Mouse (Mus musculus): ENCODE data around the gene Abhd15. TPM values are rescaled to one million over a fixed set of nuclear protein-coding genes. Genes with fewer than 3 reads are reported as not detected.
A peak's percentile ranks its signal among the peaks of the same experiment; 100 is the strongest.
"Not testable (repeated sequence)": the region's sequence is repeated elsewhere in the genome, so short reads cannot be mapped to it uniquely, and the experiment has no call there.

Gene Abhd15
- total RNA-seq, 2 experiments from 2014 or later = 2.3 to 3.1 TPM

- peak in 1 of 2 experiments; percentile 12 for DNase-seq
- intact Hi-C loops (cut with DNase I) = loop anchor here (2.0 to 5.0 kb wide), 2 partner anchors 17 to 125 kb away; no protein-coding TSS in a partner anchor
Measured at GRCm38 (mm10) chr11:77507426-77507825, 7.5 kb upstream of the Abhd15 start.

DNA sequence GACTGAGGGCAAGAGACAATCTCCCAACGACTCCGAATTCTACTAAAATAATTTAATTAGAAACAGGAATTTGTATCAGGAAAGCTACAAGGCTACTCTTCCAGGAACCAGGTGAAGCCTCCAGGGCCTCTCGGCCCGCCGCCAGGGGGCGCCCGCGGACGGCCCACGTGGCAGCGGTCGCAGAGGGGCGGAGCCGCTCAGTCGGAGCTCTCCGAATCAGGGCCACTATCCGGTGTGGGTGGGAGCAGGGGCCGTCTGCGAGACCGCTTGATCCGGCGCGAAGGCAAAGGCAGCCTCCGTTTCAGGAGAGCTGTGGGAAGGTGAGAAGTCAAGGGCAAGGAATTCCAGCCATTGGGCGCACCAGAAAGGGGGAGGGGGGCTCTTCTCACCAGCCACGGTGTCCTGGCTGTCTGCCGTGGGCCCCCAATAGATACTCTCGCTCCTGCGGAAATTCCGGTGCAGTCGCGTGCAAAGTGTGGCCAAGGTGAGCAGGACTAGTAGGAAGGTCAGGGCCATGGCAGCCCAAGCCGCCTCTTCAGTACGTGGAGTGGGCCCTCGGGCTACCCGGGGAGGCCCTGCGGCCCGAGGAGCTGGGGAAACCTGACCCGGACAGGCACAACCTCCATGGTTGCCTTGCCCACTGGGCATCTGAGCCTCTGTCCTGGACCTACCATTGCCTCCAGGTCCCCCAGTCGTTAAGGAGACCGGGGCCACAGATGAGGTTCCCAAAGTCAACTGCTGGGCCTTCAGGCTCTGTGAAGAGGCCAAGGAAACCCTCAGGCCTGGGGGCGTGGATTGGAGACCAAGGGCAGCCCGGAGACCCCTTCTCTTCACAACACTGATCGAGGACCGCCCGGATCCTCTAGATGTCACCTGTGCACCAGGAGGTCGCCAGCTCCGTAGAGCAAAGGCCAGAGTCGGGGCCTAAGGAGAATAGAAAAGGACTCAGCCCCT lies 6.6 kb upstream of the Abhd15 start:
- peak; percentile 86 to 89 for DNase-seq
- intact Hi-C loops (cut with DNase I) = loop anchor here (5.0 kb wide), 1 partner anchor 124 kb away; no protein-coding TSS in a partner anchor

- no peak for DNase-seq
- intact Hi-C loops (cut with DNase I) = loop anchor here (5.0 kb wide), 1 partner anchor 96 kb away; the partner anchor contains the start of gene Taok1
Measured at GRCm38 (mm10) chr11:77511336-77511735, 3.6 kb upstream of the Abhd15 start.

DNA sequence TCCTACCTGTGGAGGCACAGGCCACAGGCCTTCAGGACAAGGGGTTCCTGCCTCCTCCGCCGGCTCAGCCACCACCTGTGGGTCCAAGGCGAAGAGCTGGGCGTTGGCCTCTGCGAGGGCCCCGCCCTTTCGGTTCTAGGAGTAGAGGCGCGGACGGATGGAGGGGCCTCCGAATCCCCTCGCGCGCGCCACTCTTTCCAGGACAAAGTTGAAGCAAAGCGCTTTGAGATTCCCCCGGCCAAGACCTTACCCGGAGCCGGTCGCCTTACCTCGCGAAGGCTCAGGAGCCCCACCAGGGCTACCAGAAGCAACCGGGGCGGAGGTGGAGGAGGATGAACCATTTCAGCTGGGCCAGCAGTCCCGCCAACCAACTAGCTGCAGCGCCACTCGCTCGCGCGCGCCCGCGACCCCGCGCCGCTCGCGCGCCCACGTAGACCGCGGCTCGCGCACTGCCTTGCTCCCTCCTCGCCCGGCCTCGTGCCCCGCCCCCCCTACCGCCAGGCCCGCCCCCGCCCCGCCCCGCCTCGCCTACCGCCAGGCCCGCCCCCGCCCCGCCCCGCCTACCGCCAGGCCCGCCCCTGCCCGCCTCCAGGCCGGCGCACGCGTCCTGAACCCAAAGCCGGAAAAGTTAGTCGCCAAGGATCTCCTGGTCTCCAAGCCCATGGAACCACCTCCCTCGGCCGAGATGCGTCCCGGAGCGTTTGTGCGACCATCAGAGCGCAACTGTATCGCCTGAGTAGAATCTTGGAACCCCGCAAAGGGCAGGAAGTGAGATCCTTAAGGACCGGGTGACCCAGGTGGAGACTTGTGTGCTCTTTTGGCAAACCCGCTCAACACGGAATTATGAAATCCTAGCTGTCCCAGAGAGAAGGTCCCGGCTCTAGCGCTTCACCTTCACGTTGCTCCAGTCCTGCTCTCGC lies 1.8 kb upstream of the Abhd15 start:
- DNase-seq = peak; percentile 85 to 89
- intact Hi-C loops (cut with DNase I) = loop anchor here (5.0 kb wide), 1 partner anchor 94 kb away; the partner anchor contains the start of gene Taok1

DNA sequence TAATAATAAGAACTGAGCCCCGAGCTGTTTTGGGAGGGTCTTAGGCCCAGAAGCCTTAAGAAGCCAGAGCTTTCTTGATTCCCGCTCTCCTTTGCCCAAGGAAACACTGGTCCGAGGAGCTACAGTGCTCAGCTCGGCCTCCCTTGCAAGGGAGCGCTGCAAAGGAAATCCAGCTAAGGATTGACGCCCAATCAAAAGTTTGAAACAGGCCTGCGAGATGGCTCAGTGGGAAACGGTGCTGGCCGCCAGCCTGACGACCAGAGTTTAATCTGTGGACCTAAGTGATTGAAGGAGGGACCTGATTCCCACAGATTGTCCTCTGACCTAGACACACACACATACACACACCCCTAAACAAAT lies 1.1 kb upstream of the Abhd15 start:
- intact Hi-C loops (cut with DNase I) = loop anchor here (5.0 kb wide), 1 partner anchor 94 kb away; the partner anchor contains the start of gene Taok1
- no peak for DNase-seq

DNA sequence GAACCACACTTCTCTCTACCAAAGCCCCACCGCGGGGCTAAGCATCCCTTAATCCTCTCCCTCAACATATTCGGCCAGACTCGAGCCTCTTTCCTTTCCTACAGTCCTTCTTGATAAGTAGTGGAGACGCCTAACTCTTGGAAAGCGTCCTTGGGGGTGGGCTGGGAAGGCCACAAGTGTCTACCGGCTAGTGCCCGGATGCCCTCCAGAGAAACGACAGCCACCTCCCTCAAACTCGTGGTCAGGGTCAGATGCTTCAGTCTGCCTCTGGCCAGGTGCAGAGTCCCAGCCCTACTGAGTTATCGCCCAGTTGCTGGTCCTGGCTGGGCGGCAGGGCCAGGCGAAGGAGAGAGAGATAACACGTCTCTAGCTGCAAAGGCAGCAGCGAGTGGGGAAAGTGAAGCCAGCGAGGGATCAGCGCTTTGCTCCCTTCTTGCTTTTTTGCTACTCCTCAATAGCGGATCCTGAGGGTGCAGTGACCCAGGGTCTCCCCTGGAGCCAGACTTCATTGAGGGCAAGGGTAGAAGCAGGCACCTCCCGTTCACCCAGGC lies 565 bp upstream of the Abhd15 start:
- intact Hi-C loops (cut with DNase I) = loop anchor here (5.0 kb wide), 1 partner anchor 93 kb away; the partner anchor contains the start of gene Taok1
- DNase-seq = no peak

DNA sequence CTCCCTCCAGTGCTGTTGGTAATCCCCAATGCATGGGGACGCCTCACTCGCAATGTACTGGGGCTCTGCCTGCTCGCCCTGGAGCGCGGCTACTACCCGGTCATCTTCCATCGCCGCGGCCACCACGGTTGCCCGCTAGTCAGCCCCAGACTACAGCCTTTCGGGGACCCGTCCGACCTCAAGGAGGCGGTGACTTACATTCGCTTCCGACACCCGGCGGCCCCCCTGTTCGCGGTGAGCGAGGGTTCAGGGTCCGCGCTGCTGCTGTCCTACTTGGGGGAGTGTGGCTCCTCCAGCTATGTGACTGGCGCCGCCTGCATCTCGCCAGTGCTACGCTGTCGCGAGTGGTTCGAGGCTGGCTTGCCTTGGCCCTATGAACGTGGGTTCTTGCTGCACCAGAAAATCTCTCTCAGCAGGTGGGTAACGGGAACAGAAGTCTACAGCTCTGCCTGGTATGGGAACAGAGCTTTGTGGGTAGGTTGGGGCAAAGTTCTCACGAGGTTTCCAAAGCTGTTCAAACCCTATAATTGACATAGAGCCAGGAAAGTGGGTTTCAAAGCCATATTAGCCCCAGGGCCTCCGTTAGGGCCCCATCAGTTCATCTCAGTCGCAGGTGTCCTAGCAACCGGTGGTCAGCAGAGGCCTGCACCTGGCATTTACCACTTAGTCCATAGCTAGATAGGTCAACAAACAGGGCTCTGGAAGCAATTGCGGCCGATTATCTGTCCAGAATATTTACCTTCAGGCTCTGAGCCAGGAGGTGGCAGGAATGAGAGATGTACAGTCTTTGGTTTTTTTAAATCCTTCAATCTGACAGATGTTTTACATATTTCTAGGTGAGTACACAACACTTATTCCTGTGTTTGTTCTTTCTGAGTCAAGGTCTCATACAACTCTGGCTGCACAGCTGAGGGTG lies 974 bp downstream of the Abhd15 start, which contains the start of gene Trp53i13:
Trp53i13 (minus strand) TSS at position 344 of the 916 bp plus-strand sequence.
- DNase-seq = no peak
- intact Hi-C loops (cut with DNase I) = no loop called here

- DNase-seq = no peak
- intact Hi-C loops (cut with DNase I) = no loop called here
Measured at GRCm38 (mm10) chr11:77516553-77517425, 1.9 kb downstream of the Abhd15 start.

DNA sequence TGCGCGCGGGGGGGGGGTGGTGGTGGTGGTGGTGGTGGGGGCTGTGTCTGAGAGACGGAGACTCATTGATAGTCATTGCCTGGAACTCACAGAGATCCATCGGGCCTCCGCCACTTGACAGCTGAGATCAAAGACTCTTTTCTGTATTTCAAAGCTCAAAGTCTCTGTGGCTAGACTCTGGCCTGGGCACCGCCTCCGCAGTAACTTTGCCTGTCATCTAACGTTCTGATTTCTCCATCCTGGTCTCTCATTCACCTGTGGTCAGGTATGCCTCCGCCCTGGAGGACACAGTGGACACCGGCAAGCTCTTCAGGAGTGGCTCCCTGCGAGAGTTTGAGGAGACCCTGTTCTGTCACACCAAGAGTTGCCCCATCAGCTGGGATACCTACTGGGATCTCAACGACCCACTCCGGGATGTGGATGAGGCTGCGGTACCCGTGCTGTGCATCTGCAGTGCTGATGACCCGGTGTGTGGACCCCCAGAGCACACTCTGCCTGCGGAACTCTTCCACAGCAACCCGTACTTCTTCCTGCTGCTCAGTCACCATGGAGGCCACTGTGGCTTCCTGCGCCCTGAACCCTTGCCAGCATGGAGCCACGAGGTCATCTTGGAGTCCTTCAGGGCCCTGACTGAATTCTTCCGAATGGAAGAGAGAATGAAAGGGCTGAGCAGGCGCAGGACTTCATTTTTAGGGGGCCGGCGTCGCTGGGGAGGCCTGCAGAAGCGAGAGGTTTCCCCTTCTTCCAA lies 3.3 kb downstream of the Abhd15 start:
- no peak for DNase-seq
- intact Hi-C loops (cut with DNase I) = no loop called here

DNA sequence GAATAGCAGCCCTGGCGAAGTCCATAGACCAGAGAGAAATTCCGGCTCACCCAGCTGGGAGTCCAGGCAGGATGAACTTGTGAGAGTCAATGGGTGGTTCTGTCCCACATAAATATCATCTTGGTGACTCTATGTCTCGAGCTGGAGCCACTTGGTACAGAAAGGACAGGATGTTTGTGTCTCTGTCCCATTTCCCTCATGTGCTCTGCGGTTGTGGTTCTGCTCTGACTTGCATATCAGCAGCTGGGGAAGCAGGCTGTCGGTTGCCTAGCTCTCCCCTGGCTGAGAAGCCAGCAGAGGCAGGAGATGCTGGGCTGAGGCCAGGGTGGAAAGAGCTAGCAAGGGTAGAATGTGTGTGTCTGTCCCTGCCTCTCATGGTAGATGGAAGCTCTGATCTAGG lies 4.1 kb downstream of the Abhd15 start, which contains the start of gene Gm10392:
Gm10392 (minus strand) TSS at position 156 of the 400 bp plus-strand sequence.
- intact Hi-C loops (cut with DNase I) = no loop called here
- DNase-seq = peak in 1 of 2 experiments; percentile 33

DNA sequence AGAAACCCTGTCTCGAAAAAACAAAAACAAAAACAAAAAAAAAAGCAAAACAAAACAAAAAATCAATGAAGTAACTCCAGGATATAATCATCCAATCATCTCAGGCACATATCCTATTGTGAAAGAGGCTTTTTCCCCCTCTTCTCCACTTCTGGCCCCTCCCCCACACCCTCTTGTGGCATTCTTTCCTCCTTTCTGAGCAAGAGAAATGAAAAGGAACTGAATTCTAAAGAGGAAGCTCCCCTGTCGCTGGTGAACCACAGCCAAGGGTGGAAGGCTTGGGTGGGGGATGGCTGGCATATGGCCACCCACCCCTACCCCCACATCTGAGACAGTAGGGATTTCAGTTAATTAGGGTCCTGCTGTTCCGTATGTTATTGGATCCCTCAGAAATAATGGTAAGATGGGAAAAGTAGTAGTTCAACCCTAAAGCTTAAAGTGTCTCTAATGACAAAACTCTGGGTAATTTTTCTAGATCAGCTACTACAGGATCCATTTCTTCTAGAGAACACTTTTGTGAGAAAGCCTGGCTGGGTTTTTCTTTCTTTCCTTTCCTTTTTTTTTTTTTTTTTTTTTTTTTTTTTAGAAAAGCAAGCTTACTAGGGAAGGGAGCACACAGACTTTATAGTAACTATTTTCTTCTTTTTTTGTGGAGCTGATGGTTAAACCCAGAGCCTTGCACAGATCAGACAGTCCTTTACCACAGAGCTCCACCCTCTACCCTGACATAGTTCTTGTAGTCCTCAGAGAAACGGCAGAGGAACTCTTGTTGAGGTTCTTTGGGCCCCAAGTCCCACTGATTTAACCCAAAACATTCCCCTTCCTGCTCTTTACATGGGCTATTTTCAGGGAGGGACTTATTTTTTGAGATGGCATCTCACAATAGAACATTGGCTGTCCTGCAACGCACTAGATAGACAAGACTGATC lies 5.9 kb downstream of the Abhd15 start:
- DNase-seq = peak in 1 of 2 experiments; percentile 30
- intact Hi-C loops (cut with DNase I) = no loop called here

DNA sequence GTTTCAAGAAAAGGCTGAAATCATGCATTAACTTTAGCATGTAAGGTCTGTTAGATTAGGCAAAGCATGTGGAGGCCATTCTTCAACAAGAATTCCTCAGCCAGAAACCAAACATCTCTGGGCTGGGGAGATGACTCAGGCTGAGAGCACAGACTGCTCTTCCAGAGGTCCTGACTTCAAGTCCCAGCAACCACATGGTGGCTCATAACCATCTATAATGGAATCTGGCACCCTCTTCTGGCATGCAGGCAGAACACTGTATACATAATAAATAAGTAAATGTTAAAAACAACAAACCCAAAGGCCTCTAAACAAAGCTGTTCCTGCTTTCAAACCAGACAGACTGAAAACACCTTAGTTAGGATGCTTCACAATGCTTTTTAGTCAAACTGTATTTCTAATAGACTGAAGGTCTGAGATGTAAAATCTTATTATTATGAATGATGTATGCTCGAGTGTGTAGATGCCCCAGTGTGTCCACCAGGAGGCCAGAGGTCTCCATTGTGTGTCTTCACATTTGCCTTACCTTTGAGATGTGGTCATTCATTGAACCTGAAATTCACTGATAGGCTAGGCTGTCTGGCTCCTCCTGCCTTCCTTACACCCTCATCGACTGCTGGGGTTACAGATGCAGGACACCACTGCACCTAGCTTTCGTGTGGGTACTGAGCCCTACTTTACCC lies 11.0 kb downstream of the Abhd15 start:
- intact Hi-C loops (cut with DNase I) = no loop called here
- DNase-seq = no peak

GRCm38 (mm10) chr11:77528420-77528819 lies 13.5 kb downstream of the Abhd15 start:
- intact Hi-C loops (cut with DNase I); DNase-seq: not testable (repeated sequence)

GRCm38 (mm10) chr11:77529644-77530043 lies 14.7 kb downstream of the Abhd15 start:
- intact Hi-C loops (cut with DNase I) = no loop called here
- DNase-seq = no peak

DNA sequence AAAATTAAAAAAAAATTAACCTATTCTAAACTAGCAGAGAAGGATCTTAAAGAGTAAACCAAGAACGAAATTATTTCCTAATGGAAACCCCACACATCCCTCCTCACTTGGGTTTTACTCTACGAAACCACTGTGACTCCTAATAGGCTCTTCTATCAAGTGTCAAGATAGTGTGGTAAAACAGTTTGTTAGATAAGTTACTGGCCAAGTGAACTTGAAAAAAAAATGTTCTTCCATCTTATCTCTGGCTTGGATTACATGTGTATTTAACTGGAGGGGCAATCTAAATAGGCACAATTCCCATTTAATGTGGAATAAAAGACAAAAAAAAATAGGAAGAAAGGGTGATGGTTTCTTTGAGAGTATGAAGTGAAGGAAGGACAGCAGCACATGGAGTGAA lies 15.9 kb downstream of the Abhd15 start:
- no peak for DNase-seq
- intact Hi-C loops (cut with DNase I) = no loop called here
